ENCODE assay signal across 25 mouse cellular contexts in the genomic region with DNA sequence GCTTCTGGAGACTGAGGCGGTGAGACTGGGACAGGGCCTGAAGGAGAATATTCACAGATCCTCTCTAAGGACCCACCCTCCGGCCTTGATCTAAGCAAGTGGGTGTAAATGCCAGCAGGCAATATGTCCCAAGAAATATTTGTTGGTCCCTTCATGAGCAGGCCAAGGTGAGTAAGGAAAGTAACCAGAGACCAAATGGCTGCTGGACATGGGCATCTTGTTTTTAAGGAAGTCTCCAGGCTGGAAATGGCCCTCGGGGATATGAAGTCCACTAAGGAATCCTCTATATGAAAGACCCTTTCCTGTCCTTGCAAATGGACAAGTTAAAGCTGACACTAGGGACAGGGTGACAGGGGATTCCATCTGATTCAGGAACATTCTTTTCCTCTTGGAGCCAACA. TPM values are rescaled to one million over a fixed set of nuclear protein-coding genes. Genes with fewer than 3 reads are reported as not detected.
A peak's percentile ranks its signal among the peaks of the same experiment; 100 is the strongest.
DNase-seq lines count a peak whose midpoint lies in the region; ATAC-seq and TF ChIP-seq lines count a peak whose summit lies in the region.
"Had no signal": no experiment of that assay in that cellular context is flagged by ENCODE, and none has a peak within 500 bp of the region (broad histone marks: within the 10 kb centered on the region; RNA-seq: fewer than 3 reads in every experiment).

No protein-coding gene starts in this region.

- DNase-seq in hindbrain, embryonic 10.5 days (ENCODE audit: low spot score): peak; percentile 19
- DNase-seq in hindbrain, embryonic 14.5 days (ENCODE audit: low spot score): no peak
- DNase-seq in midbrain, embryonic 14.5 days: peak; percentile 29
- no peak for DNase-seq in midbrain, postnatal 0 days (ENCODE audit: low spot score)
- DNase-seq in ES-CJ7 (ENCODE audit: low read depth, low spot score): peak; percentile 19
- DNase-seq in brain, embryonic 14.5 days (ENCODE audit: low read depth): peak; percentile 4
- DNase-seq in forebrain, embryonic 10.5 days (ENCODE audit: extremely low spot score, low spot score): no peak
- DNase-seq: adrenal gland, postnatal 10 days; cerebellum, adult 18-20 months; cerebellum, adult 9-11 months; cerebellum, postnatal 36 days; forebrain, postnatal 0 days; gastrocnemius, postnatal 14 days; heart, adult 2 months; kidney, adult 2 months had no signal

- no peaks in the 10 kb centered on the region for H3K9me3 ChIP-seq in hindbrain, embryonic 10.5 days
- no peaks in the 10 kb centered on the region for H3K9me3 ChIP-seq in hindbrain, embryonic 14.5 days (ENCODE audit: control insufficient read depth, low read length)
- H3K9me3 ChIP-seq in midbrain, embryonic 14.5 days (ENCODE audit: control insufficient read depth, low read length): no peaks in the 10 kb centered on the region
- H3K9me3 ChIP-seq in midbrain, postnatal 0 days (ENCODE audit: low read length): no peaks in the 10 kb centered on the region
- H3K9me3 ChIP-seq in forebrain, embryonic 10.5 days: no peaks in the 10 kb centered on the region
- H3K9me3 ChIP-seq: embryonic facial prominence, embryonic 13.5 days; forebrain, embryonic 13.5 days; heart, embryonic 12.5 days; hindbrain, embryonic 13.5 days had no signal

- WGBS in hindbrain, embryonic 10.5 days: 64% methylated on average over 3 of the region's 3 CpGs
- WGBS in hindbrain, embryonic 14.5 days: 70% methylated on average over 3 of the region's 3 CpGs
- WGBS in midbrain, embryonic 14.5 days: 73% methylated on average over 3 of the region's 3 CpGs
- WGBS in midbrain, postnatal 0 days: 77% methylated on average over 3 of the region's 3 CpGs
- WGBS in forebrain, embryonic 10.5 days: 80% methylated on average over 3 of the region's 3 CpGs

- H3K36me3 ChIP-seq in hindbrain, embryonic 10.5 days: no peaks in the 10 kb centered on the region
- no peaks in the 10 kb centered on the region for H3K36me3 ChIP-seq in hindbrain, embryonic 14.5 days (replicated peaks; ENCODE audit: control insufficient read depth, insufficient read depth)
- no peaks in the 10 kb centered on the region for H3K36me3 ChIP-seq in midbrain, embryonic 14.5 days (ENCODE audit: control insufficient read depth, insufficient read depth, low read length)
- H3K36me3 ChIP-seq in midbrain, postnatal 0 days (ENCODE audit: insufficient read depth, low read length): no peaks in the 10 kb centered on the region
- peaks cover 10% of the 10 kb centered on the region for H3K36me3 ChIP-seq in forebrain, embryonic 10.5 days (replicated peaks)
- H3K36me3 ChIP-seq: embryonic facial prominence, embryonic 13.5 days; heart, embryonic 12.5 days; hindbrain, embryonic 13.5 days had no signal

- peaks cover 21% of the 10 kb centered on the region for H3K4me1 ChIP-seq in hindbrain, embryonic 10.5 days (replicated peaks)
- 0 out of 2 replicates have a peak, but pooled peaks cover 4% of the 10 kb centered on the region for H3K4me1 ChIP-seq in hindbrain, embryonic 14.5 days (replicated peaks; ENCODE audit: control insufficient read depth, insufficient read depth, low read length)
- H3K4me1 ChIP-seq in midbrain, embryonic 14.5 days (ENCODE audit: control insufficient read depth, insufficient read depth, low read length): peaks cover 26% of the 10 kb centered on the region
- peaks cover 6% of the 10 kb centered on the region; the same call in 1 of the 2 replicates for H3K4me1 ChIP-seq in midbrain, postnatal 0 days (ENCODE audit: insufficient read depth, low read length)
- H3K4me1 ChIP-seq in forebrain, embryonic 10.5 days: peaks cover 57% of the 10 kb centered on the region

- H3K4me2 ChIP-seq in hindbrain, embryonic 14.5 days (replicated peaks): no peak overlapping the region
- H3K4me2 ChIP-seq in midbrain, embryonic 14.5 days (ENCODE audit: low read length): no peak overlapping the region
- no peak overlapping the region for H3K4me2 ChIP-seq in midbrain, postnatal 0 days (ENCODE audit: low read depth, low read length, poor library complexity, severe bottlenecking)
- H3K4me2 ChIP-seq: embryonic facial prominence, embryonic 13.5 days; forebrain, embryonic 13.5 days; heart, embryonic 12.5 days; hindbrain, embryonic 13.5 days had no signal

- H3K4me3 ChIP-seq in hindbrain, embryonic 10.5 days: no peak overlapping the region
- no peak overlapping the region for H3K4me3 ChIP-seq in hindbrain, embryonic 14.5 days (replicated peaks; ENCODE audit: low read length)
- no peak overlapping the region for H3K4me3 ChIP-seq in midbrain, embryonic 14.5 days (replicated peaks; ENCODE audit: low read depth, low read length)
- no peak overlapping the region for H3K4me3 ChIP-seq in midbrain, postnatal 0 days (ENCODE audit: low read depth, low read length)
- H3K4me3 ChIP-seq in forebrain, embryonic 10.5 days: no peak overlapping the region
- H3K4me3 ChIP-seq: embryonic facial prominence, embryonic 13.5 days; forebrain, embryonic 13.5 days; heart, adult 2 months; heart, embryonic 12.5 days; hindbrain, embryonic 13.5 days had no signal

- no peak for TF ChIP-seq CTCF in midbrain, postnatal 0 days (IDR thresholded peaks at IDR 0.05)
- no peak for TF ChIP-seq CTCF in brain, embryonic 14.5 days (IDR thresholded peaks at IDR 0.05; ENCODE audit: borderline replicate concordance, extremely low read depth, insufficient read depth, insufficient read length)

- no peak for TF ChIP-seq POLR2A in brain, embryonic 14.5 days (IDR thresholded peaks at IDR 0.05; ENCODE audit: borderline replicate concordance, extremely low read depth, insufficient read depth, insufficient read length, poor library complexity, severe bottlenecking)

- no peak overlapping the region for H3K9ac ChIP-seq in hindbrain, embryonic 14.5 days
- H3K9ac ChIP-seq in midbrain, embryonic 14.5 days (replicated peaks; ENCODE audit: low read length): no peak overlapping the region
- no peak overlapping the region for H3K9ac ChIP-seq in midbrain, postnatal 0 days (replicated peaks; ENCODE audit: low read length, poor library complexity, severe bottlenecking)
- H3K9ac ChIP-seq: embryonic facial prominence, embryonic 13.5 days; forebrain, embryonic 13.5 days; forebrain, postnatal 0 days; heart, embryonic 12.5 days; hindbrain, embryonic 13.5 days had no signal

- no peak for ATAC-seq in hindbrain, embryonic 14.5 days (ENCODE audit: low FRiP score)
- ATAC-seq in midbrain, embryonic 14.5 days (ENCODE audit: low FRiP score, low TSS enrichment): no peak
- ATAC-seq in midbrain, postnatal 0 days (ENCODE audit: low FRiP score): no peak
- ATAC-seq: forebrain, embryonic 13.5 days; forebrain, postnatal 0 days; intestine, embryonic 16.5 days had no signal

- no peak overlapping the region for H3K27ac ChIP-seq in hindbrain, embryonic 10.5 days
- no peak overlapping the region for H3K27ac ChIP-seq in hindbrain, embryonic 14.5 days
- no peak overlapping the region for H3K27ac ChIP-seq in midbrain, embryonic 14.5 days (replicated peaks; ENCODE audit: low read depth, low read length)
- no peak overlapping the region for H3K27ac ChIP-seq in midbrain, postnatal 0 days (ENCODE audit: low read depth, low read length)
- no peak overlapping the region for H3K27ac ChIP-seq in forebrain, embryonic 10.5 days
- H3K27ac ChIP-seq: embryonic facial prominence, embryonic 13.5 days; forebrain, embryonic 13.5 days; heart, adult 2 months; hindbrain, embryonic 13.5 days had no signal

- peaks cover 83% of the 10 kb centered on the region for H3K27me3 ChIP-seq in hindbrain, embryonic 10.5 days (ENCODE audit: insufficient read depth, poor library complexity, severe bottlenecking)
- peaks cover 78% of the 10 kb centered on the region for H3K27me3 ChIP-seq in hindbrain, embryonic 14.5 days (ENCODE audit: control insufficient read depth, insufficient read depth, low read length)
- peaks cover 17% of the 10 kb centered on the region for H3K27me3 ChIP-seq in midbrain, embryonic 14.5 days (ENCODE audit: control insufficient read depth, insufficient read depth, low read length)
- H3K27me3 ChIP-seq in midbrain, postnatal 0 days (ENCODE audit: insufficient read depth, low read length): peaks cover 22% of the 10 kb centered on the region
- H3K27me3 ChIP-seq in forebrain, embryonic 10.5 days (ENCODE audit: poor library complexity, severe bottlenecking): peaks cover 84% of the 10 kb centered on the region

RNA-seq across cellular contexts. Expression of gene Otx2, which starts 20.5 kb away (rescaled TPM):
- polyA plus RNA-seq in hindbrain, embryonic 10.5 days (2016; fragmentation: Nextera tagmentation; extraction: Ambion mirVana): 15.4 and 19.3 TPM in 2 replicates
- polyA plus RNA-seq in hindbrain, embryonic 14.5 days (2014; fragmentation: Nextera tagmentation; extraction: Ambion mirVana): 18.5 and 20.3 TPM in 2 replicates
- 103 and 129 TPM in 2 replicates for polyA plus RNA-seq in midbrain, embryonic 14.5 days (2014; fragmentation: Nextera tagmentation; extraction: Ambion mirVana)
- total RNA-seq in midbrain, postnatal 0 days (2014; rRNA removed): 90.3 and 93.2 TPM in 2 replicates
- 61.2 and 62.0 TPM in 2 replicates for polyA plus RNA-seq in midbrain, postnatal 0 days (2015; fragmentation: Nextera tagmentation; extraction: Ambion mirVana)
- 44.7 and 65.6 TPM in 2 replicates for polyA plus RNA-seq in brain, embryonic 14.5 days (2012; rRNA removed)
- polyA plus RNA-seq in forebrain, embryonic 10.5 days (2016; fragmentation: Nextera tagmentation; extraction: Ambion mirVana): 59.1 and 68.9 TPM in 2 replicates
- total RNA-seq: adrenal gland, postnatal 10 days; adrenal gland, postnatal 4 days; gastrocnemius, adult 18-20 months; gastrocnemius, postnatal 14 days; heart, adult 2 months; heart, postnatal 25 days had no signal
- polyA plus RNA-seq: gonadal fat pad, adult 2 months; heart, adult 2 months; heart, embryonic 16.5 days; intestine, embryonic 16.5 days; kidney, adult 2 months had no signal

Comparison
In these comparisons a context has a peak if more than half of its experiments do, and no peak if none do; other contexts are left out.
1. DNase-seq: peak in hindbrain, embryonic 10.5 days (single experiment), midbrain, embryonic 14.5 days (single experiment), ES-CJ7 (single experiment) and brain, embryonic 14.5 days (single experiment); none in hindbrain, embryonic 14.5 days (single experiment), midbrain, postnatal 0 days (single experiment) and forebrain, embryonic 10.5 days (single experiment).